Mouse (Mus musculus): ENCODE results near the gene Dctd.

- no peak for TF ChIP-seq CTCF (IDR thresholded peaks at IDR 0.05; ENCODE audit: low read depth, low read length)
- TF ChIP-seq TAL1 (conservative IDR thresholded peaks at IDR 0.05; ENCODE audit: low read depth, low read length): no peak
- no peak for TF ChIP-seq POLR2AphosphoS5 (IDR thresholded peaks at IDR 0.05; ENCODE audit: insufficient replicate concordance, low read depth, low read length)
- no peak for TF ChIP-seq GATA1 (IDR thresholded peaks at IDR 0.05; ENCODE audit: borderline replicate concordance, low read length)
These were observed 84.9 kb downstream of the Dctd start for GRCm38 (mm10) chr8:48183758-48184157.
